Mouse (Mus musculus) myocyte (in vitro differentiated cells): ENCODE results near the gene Fbxo21.

Source experiments
- CEBPB ChIP-seq: IDR thresholded peaks from 2 replicates; pipeline ENCODE4 v1.6.1; 2011; ENCODE audit warnings: mild to moderate bottlenecking, moderate library complexity; ENCODE audit not compliant: poor library complexity, insufficient read depth, severe bottlenecking
- E2F4 ChIP-seq: IDR thresholded peaks from one replicate; pipeline ENCODE4 v1.6.1; 2011; ENCODE audit warnings: mild to moderate bottlenecking, control low read depth, moderate library complexity; ENCODE audit not compliant: insufficient read depth
- MAX ChIP-seq: IDR thresholded peaks from one replicate; pipeline ENCODE4 v1.6.1; 2011; ENCODE audit warnings: low read depth, mild to moderate bottlenecking, control low read depth
- MYOD1 ChIP-seq, 3 experiments: IDR thresholded peaks; one replicate each; pipeline ENCODE4 v1.6.1; 2011; ENCODE audit warnings: control low read depth in 2 of 3, low read depth in 2 of 3, mild to moderate bottlenecking in 2 of 3, moderate library complexity in 1 of 3; ENCODE audit not compliant: insufficient read length in 2 of 3, control insufficient read depth in 1 of 3
- MYOG ChIP-seq, 3 experiments: IDR thresholded peaks; one replicate each; pipeline ENCODE4 v1.6.1; 2011; ENCODE audit warnings: control low read depth in 2 of 3, low read depth in 2 of 3, mild to moderate bottlenecking in 2 of 3; ENCODE audit not compliant: insufficient read length in 2 of 3, control insufficient read depth in 1 of 3, insufficient read depth in 1 of 3
- POLR2A ChIP-seq: IDR thresholded peaks from one replicate; pipeline ENCODE4 v1.6.1; 2011; ENCODE audit warnings: low read depth, mild to moderate bottlenecking, control low read depth, moderate library complexity; ENCODE audit not compliant: insufficient read length
- POLR2AphosphoS2 ChIP-seq: IDR thresholded peaks from one replicate; pipeline ENCODE4 v1.6.1; 2011; ENCODE audit warnings: low read depth, control low read depth; ENCODE audit not compliant: insufficient read length
- REST ChIP-seq: IDR thresholded peaks from one replicate; pipeline ENCODE4 v1.6.1; 2011; ENCODE audit warnings: mild to moderate bottlenecking, control low read depth, moderate library complexity; ENCODE audit not compliant: insufficient read depth, insufficient read length
- SRF ChIP-seq: IDR thresholded peaks from one replicate; pipeline ENCODE4 v1.6.1; 2011; ENCODE audit warnings: low read depth; ENCODE audit not compliant: control insufficient read depth, insufficient read length
- TCF12 ChIP-seq: IDR thresholded peaks from one replicate; pipeline ENCODE4 v1.6.1; 2011; ENCODE audit warnings: mild to moderate bottlenecking, control low read depth; ENCODE audit not compliant: poor library complexity, insufficient read depth, severe bottlenecking
- TCF3 ChIP-seq: IDR thresholded peaks from one replicate; pipeline ENCODE4 v1.6.1; 2011; ENCODE audit warnings: low read depth, control low read depth; ENCODE audit not compliant: insufficient read length
- USF1 ChIP-seq: IDR thresholded peaks from one replicate; pipeline ENCODE4 v1.6.1; 2011; ENCODE audit warnings: low read depth, mild to moderate bottlenecking, control low read depth, moderate library complexity

- TF ChIP-seq POLR2A (no peak), REST (no peak), E2F4 (no peak), TCF3 (no peak), POLR2AphosphoS2 (no peak), MAX (no peak), MYOD1 (IDR thresholded peaks at IDR 0.05; ENCODE audit: control insufficient read depth in 1 of 3, insufficient read length in 2 of 3, low read depth in 2 of 3) (no peak), TCF12 (no peak), CEBPB (no peak), USF1 (no peak), MYOG (IDR thresholded peaks at IDR 0.05; ENCODE audit: control insufficient read depth in 1 of 3, insufficient read depth in 1 of 3, insufficient read length in 2 of 3, low read depth in 2 of 3) (no peak), SRF (no peak)
Observed at GRCm38 (mm10) chr5:118047091-118047757, 70.7 kb downstream of the Fbxo21 start.
